Mouse (Mus musculus): ENCODE data around the gene Mrpl48. TPM values are rescaled to one million over a fixed set of nuclear protein-coding genes. Genes with fewer than 3 reads are reported as not detected.

Mrpl48 gene
- 10 to 100 TPM; 66.3 to 73.0 TPM for total RNA-seq (2021)

- peak in 1 of 2 experiments; percentile 64 for DNase-seq
- intact Hi-C loops (cut with DNase I), result no loop called here
These were observed at the start of gene Mrpl48 for GRCm38 (mm10) chr7:100608130-100608741. TSS of gene Mrpl48 (minus strand) at chr7:100608301.

GRCm38 (mm10) chr7:100656739-100657138 is 48.6 kb upstream of the Mrpl48 start:
- intact Hi-C loops (cut with DNase I), result no loop called here
- DNase-seq, result no peak

GRCm38 (mm10) chr7:100654441-100654840 is 46.3 kb upstream of the Mrpl48 start:
- intact Hi-C loops (cut with DNase I), result no loop called here
- DNase-seq, result no peak

- DNase-seq, result no peak
- intact Hi-C loops (cut with DNase I), result no loop called here
These were observed 45.6 kb upstream of the Mrpl48 start for GRCm38 (mm10) chr7:100653480-100654266.

- intact Hi-C loops (cut with DNase I), result no loop called here
- DNase-seq, result no peak
These were observed 42.9 kb upstream of the Mrpl48 start for GRCm38 (mm10) chr7:100651011-100651410.

- no peak for DNase-seq
- intact Hi-C loops (cut with DNase I), result no loop called here
These were observed 42.3 kb upstream of the Mrpl48 start for GRCm38 (mm10) chr7:100650421-100650820.

- intact Hi-C loops (cut with DNase I), result no loop called here
- DNase-seq, result no peak
These were observed 41.7 kb upstream of the Mrpl48 start for GRCm38 (mm10) chr7:100649826-100650225.

GRCm38 (mm10) chr7:100649095-100649494 is 41.0 kb upstream of the Mrpl48 start:
- intact Hi-C loops (cut with DNase I), result no loop called here
- no peak for DNase-seq

GRCm38 (mm10) chr7:100645147-100645546 is 37.0 kb upstream of the Mrpl48 start:
- intact Hi-C loops (cut with DNase I), result loop anchor here (1.0 kb wide), 1 partner anchor 18 kb away; no protein-coding TSS in a partner anchor

GRCm38 (mm10) chr7:100642413-100642812 is 34.3 kb upstream of the Mrpl48 start:
- intact Hi-C loops (cut with DNase I), result no loop called here
- no peak for DNase-seq

More at GRCm38 (mm10) chr7:100645147-100645546, 37.0 kb upstream of the Mrpl48 start:
- DNase-seq, result peak; percentile 58 to 67

- intact Hi-C loops (cut with DNase I), result loop anchor here (2.0 kb wide), 1 partner anchor 115 kb away; no protein-coding TSS in a partner anchor
- DNase-seq, result no peak
These were observed 29.6 kb upstream of the Mrpl48 start for GRCm38 (mm10) chr7:100637657-100638056.

GRCm38 (mm10) chr7:100624538-100624937 is 16.4 kb upstream of the Mrpl48 start:
- intact Hi-C loops (cut with DNase I), result no loop called here
- DNase-seq, result no peak

GRCm38 (mm10) chr7:100622277-100622676 is 14.2 kb upstream of the Mrpl48 start:
- no peak for DNase-seq
- intact Hi-C loops (cut with DNase I), result no loop called here

GRCm38 (mm10) chr7:100616121-100616857 is 8.2 kb upstream of the Mrpl48 start:
- intact Hi-C loops (cut with DNase I), result no loop called here
- no peak for DNase-seq

GRCm38 (mm10) chr7:100608910-100609309 is 809 bp upstream of the Mrpl48 start:
- intact Hi-C loops (cut with DNase I), result no loop called here
- DNase-seq, result no peak

- intact Hi-C loops (cut with DNase I), result loop anchor here (1.0 kb wide), 1 partner anchor 16 kb away; no protein-coding TSS in a partner anchor
- peak; percentile 93 to 95 for DNase-seq
These were observed 629 bp downstream of the Mrpl48 start, which contains the start of gene Rab6a for GRCm38 (mm10) chr7:100607214-100608129. TSS of gene Rab6a (plus strand) at chr7:100607410.

GRCm38 (mm10) chr7:100600211-100600610 is 7.9 kb downstream of the Mrpl48 start:
- intact Hi-C loops (cut with DNase I), result no loop called here
- no peak for DNase-seq

GRCm38 (mm10) chr7:100593349-100593748 is 14.8 kb downstream of the Mrpl48 start:
- no peak for DNase-seq
- intact Hi-C loops (cut with DNase I), result no loop called here

- DNase-seq, result no peak
- intact Hi-C loops (cut with DNase I), result loop anchor here (1.0 kb wide), 1 partner anchor 16 kb away; the partner anchor contains the start of gene Rab6a
These were observed 16.6 kb downstream of the Mrpl48 start for GRCm38 (mm10) chr7:100591522-100591852.
